Mouse (Mus musculus) limb, embryonic 15.5 days (tissue): ENCODE measurements at regions not wholly inside any gene's neighbourhood (a gene's known extent, or its start where the extent isn't known, plus 50 kb on each side); places are given as distances from the start of the nearest gene placed in this dataset. TPM values are rescaled to one million over a fixed set of nuclear protein-coding genes. Genes with fewer than 3 reads are reported as not detected.

Experiments used
- ATAC-seq: fragments of 200-750 bp; cut with Nextera tagmentation; 2 replicates; pipeline ENCODE4 v1.8.0; 2017; ENCODE audit warnings: low read depth, moderate TSS enrichment; ENCODE audit not compliant: insufficient number of reproducible peaks, low FRiP score, low TSS enrichment
- H3K27ac ChIP-seq: fragments of 300-500 bp; sonication (generic); 2 replicates; pipeline ENCODE4 v1.5.1; 2015; ENCODE audit warnings: moderate library complexity, mild to moderate bottlenecking, inconsistent platforms
- H3K27me3 ChIP-seq: fragments of 300-500 bp; sonication (generic); 2 replicates; pipeline ENCODE4 v1.6.1; 2015; ENCODE audit warnings: inconsistent platforms
- H3K36me3 ChIP-seq: fragments of 300-500 bp; sonication (generic); 2 replicates; pipeline ENCODE4 v1.6.1; 2015; ENCODE audit warnings: inconsistent platforms
- H3K4me1 ChIP-seq: fragments of 300-500 bp; sonication (generic); 2 replicates; pipeline ENCODE4 v1.6.1; 2015; ENCODE audit warnings: inconsistent platforms
- H3K4me2 ChIP-seq: fragments of 300-500 bp; sonication (generic); 2 replicates; pipeline ENCODE4 v1.6.1; 2015; ENCODE audit warnings: mild to moderate bottlenecking, inconsistent platforms
- H3K4me3 ChIP-seq: fragments of 300-500 bp; sonication (generic); 2 replicates; pipeline ENCODE4 v1.5.1; 2015; ENCODE audit warnings: mild to moderate bottlenecking, inconsistent platforms
- H3K9ac ChIP-seq: fragments of 300-500 bp; sonication (generic); 2 replicates; pipeline ENCODE4 v1.6.1; 2015; ENCODE audit warnings: inconsistent platforms
- H3K9me3 ChIP-seq: fragments of 300-500 bp; sonication (generic); 2 replicates; pipeline ENCODE4 v1.6.1; 2016; ENCODE audit warnings: inconsistent platforms
- WGBS: fragments of 180-500 bp; shearing (Covaris S2); methylation state at CpG from one replicate; pipeline ENCODE4 v1.1.7; 2015; 5-methylcytosine and 5-hydroxymethylcytosine counted together
- microRNA-seq: library from miRNA; unstranded; fragments of <30 nt; microRNA quantifications from one replicate; pipeline ENCODE4, GENCODE M21; 2016

DNA sequence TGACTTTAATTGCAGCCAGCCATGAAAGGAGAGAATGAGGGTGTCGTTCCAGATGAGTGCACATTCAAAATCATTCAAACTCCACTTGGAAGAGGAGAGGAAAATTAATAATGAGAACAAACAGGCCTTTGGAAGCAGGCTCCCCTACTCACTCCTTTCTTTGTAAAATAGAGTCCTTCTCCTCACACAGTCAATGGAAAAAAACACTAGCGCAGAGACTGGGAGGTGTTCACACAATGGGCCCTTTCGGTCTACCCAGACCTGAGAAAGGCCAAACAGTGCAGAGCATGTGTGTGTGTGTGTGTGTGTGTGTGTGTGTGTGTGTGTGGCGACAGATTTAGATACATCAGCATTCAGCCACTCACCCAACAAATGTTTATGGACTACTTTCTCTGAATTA lies 56.0 kb upstream of the Lrig1 start:
- H3K27me3 ChIP-seq = no peaks in the 10 kb centered on the region
- no peak overlapping the region for H3K9ac ChIP-seq
- H3K4me3 ChIP-seq = no peak overlapping the region
- H3K4me2 ChIP-seq = no peak overlapping the region
- H3K4me1 ChIP-seq = peaks cover 21% of the 10 kb centered on the region
- no peak for ATAC-seq
- no peak overlapping the region for H3K27ac ChIP-seq
- no peaks in the 10 kb centered on the region for H3K9me3 ChIP-seq
- WGBS = 54% methylated on average over 4 of the region's 4 CpGs
- no peaks in the 10 kb centered on the region for H3K36me3 ChIP-seq

DNA sequence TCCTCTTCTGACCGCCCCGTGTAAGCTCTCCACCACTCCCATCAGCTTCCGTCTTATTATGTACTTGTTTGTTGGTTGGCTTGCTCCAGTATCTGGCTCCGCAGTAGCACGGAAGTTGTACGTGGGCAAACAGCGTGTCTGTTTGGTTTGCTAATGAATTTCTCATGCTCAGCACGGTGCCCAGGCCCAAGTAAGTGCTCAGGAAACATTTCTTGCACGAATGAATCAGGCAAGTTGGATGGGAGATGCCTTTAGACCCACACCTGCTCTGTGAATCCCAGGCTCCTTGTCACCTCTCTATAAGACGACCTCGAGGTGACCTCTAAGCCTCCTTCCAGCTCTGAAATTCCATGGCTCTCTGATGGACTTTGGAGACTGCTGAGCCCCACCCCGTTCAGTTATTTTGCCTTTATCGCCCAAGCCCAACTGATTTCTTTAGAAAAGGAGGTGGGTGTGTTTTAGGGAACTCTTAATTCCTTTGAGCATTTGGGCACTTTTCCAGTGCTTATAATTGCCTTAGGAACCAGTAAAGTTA lies 55.4 kb upstream of the Lrig1 start:
- 58% methylated on average over 13 of the region's 13 CpGs for WGBS
- ATAC-seq = no peak
- Histone ChIP-seq H3K4me2 (no peak overlapping the region), H3K4me1 (peaks cover 15% of the 10 kb centered on the region), H3K9me3 (no peaks in the 10 kb centered on the region), H3K4me3 (no peak overlapping the region), H3K9ac (no peak overlapping the region), H3K36me3 (no peaks in the 10 kb centered on the region), H3K27me3 (no peaks in the 10 kb centered on the region), H3K27ac (peak overlapping the region; percentile 27; the same call in 1 of the 2 replicates)

DNA sequence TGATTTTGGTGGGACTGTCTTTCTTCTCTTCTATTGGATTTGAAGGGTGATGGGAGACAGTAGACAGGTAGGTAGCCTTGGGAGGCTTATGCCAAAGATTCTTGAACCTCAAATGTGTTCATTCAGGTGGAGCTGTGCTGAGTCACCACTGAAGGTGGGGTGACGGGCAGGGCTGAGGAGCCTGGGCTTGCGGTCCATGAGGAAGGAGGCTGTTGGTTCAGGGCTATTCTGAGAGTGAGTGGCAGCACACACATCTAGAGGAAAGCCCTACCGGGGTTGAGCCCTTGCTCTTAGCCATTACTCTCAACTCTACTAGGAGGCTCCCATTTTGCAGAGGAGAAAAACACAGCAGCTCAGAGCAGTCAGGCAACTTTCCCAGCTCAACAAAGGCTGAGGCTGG lies 54.6 kb upstream of the Lrig1 start:
- Histone ChIP-seq H3K4me2 (no peak overlapping the region), H3K4me1 (peaks cover 11% of the 10 kb centered on the region; the same call in 1 of the 2 replicates), H3K9ac (no peak overlapping the region), H3K36me3 (no peaks in the 10 kb centered on the region), H3K9me3 (no peaks in the 10 kb centered on the region), H3K27ac (no peak overlapping the region), H3K4me3 (no peak overlapping the region), H3K27me3 (no peaks in the 10 kb centered on the region)
- WGBS = 89% methylated on average over 3 of the region's 3 CpGs
- no peak for ATAC-seq

DNA sequence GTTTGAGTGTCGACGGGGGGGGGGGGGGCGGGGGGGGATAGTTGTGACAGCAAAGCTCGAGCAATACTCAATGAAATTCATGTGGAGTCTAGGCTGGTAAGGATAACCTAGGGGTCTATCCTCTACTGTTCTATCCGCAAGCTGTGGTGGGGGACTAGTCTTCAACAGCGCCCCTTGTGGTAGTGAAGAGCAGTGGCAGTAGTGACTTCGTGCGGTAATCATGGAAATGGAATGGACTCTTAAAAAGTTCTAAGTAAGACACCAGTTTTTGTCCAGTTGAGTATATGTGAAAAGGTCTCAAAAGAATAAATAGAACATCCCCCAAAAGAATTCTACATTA lies 51.1 kb upstream of the Lrig1 start:
- Histone ChIP-seq H3K9me3 (no peaks in the 10 kb centered on the region), H3K27me3 (no peaks in the 10 kb centered on the region), H3K36me3 (no peaks in the 10 kb centered on the region), H3K27ac (no peak overlapping the region), H3K4me2 (no peak overlapping the region), H3K4me3 (no peak overlapping the region), H3K9ac (no peak overlapping the region), H3K4me1 (peaks cover 11% of the 10 kb centered on the region; the same call in 1 of the 2 replicates)
- no peak for ATAC-seq
- 32% methylated on average over 8 of the region's 8 CpGs for WGBS

DNA sequence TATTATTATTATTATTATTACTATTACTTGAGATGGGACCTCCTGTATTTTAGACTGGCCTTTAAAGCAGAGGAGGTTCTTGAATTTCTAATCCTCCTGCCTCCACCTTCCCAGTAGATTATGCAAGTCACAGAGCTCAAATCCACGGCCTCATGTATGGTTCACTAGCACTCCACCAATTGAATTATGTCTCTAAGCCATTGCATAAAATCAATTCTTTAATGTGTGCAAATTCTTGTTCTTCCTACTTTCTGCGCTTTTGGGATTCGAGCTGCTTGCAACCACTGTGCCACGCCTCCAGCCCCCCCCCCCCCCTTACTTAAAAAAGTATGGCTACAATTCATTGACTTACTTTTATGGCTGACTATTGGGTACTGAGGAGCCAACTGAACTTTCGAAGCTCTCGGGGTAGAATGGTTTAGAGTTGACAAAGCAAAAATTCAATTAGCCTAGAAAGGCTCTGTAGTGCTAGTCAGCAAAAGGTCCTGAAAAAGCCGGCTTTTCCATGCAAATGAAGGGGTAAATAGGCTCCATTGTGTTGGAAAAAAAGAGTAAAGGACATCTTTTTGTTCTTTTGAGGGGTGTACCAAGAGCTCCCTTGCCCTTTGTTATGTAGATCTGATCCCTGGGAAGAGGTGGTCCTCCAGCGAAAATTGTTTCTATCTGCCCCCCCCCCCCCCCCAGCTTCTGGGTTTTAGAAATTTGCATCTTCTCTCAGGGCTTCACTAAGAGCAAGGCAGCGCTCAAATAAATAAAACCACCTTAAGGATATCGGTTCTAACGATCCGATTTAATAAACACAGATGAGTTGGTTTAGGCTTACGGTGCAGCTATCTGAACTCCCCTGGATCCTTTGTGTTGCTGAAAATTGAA lies 50.5 kb upstream of the Lrig1 start:
- Histone ChIP-seq H3K4me1 (peaks cover 6% of the 10 kb centered on the region; the same call in 1 of the 2 replicates), H3K4me3 (no peak overlapping the region), H3K27ac (no peak overlapping the region), H3K9me3 (no peaks in the 10 kb centered on the region), H3K27me3 (no peaks in the 10 kb centered on the region), H3K36me3 (no peaks in the 10 kb centered on the region), H3K9ac (no peak overlapping the region), H3K4me2 (no peak overlapping the region)
- 35% methylated on average over 13 of the region's 13 CpGs for WGBS
- ATAC-seq = no peak

Small RNA genes in the stretch of these regions (microRNA-seq; reads per million reads assigned to microRNA genes)
- not detected for gene Gm23364
